Mouse (Mus musculus) embryo, embryonic 11 days (tissue): ENCODE results near the gene Rasgrp2.

Experiments
- DNase-seq: peaks from one replicate; pipeline ENCODE4 v3.0.0-alpha.2; 2015

The Rasgrp2 gene

DNA sequence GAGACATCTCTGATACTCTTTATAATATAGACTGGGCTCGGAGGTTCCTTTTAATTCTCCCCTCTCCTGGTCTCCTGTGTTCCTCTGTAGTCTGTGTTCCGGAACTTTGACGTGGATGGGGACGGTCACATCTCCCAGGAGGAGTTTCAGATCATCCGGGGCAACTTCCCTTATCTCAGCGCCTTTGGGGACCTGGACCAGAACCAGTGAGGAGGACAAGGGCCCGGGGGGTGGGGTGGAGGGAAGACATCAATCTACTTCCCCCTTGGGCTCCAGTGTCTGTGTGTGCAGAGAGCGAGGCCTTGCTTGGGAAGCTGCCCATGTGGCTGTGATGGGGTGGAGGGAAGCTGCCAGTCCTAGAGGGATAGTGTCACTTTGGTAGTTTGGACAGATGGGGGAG lies 9.6 kb downstream of the Rasgrp2 start:
- DNase-seq: no peak

DNA sequence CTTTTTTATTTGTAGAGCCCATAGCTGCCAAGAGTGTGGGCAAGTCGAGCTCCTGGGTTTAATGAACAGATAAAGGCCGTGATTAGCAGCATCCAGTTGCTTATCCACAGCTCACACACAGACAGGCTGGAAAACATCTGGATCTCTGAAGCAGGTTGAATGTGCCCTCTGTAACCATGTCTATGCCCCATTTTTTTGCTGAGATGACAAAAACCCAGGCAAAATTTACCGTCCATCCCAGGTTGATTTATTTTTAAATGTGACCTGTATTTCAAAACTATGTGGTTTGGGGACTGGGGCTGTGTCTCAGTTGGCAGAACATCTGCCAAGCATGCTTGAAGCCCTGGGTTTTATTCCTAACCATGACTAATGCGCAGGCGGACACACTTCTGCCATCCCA lies 10.0 kb downstream of the Rasgrp2 start:
- no peak for DNase-seq

- no peak for DNase-seq
Measured at GRCm38 (mm10) chr19:6409936-6410335, 10.8 kb downstream of the Rasgrp2 start.

DNA sequence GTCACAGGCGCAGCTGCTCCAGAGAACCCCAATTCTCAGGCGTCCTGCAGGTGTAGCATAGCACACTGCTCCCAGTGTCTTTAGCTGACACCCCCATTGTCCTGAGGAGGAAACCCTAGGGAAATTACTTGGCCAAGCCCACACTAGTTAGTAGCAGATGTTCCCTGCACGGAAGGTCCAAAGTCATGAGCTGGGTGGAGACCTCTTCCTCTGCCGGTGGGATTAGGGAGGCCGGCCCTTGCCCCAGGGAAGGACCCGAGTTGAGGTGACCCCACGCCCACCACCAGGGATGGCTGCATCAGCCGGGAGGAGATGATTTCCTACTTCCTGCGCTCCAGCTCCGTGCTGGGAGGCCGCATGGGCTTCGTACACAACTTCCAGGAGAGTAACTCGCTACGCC lies 13.7 kb downstream of the Rasgrp2 start:
- no peak for DNase-seq

GRCm38 (mm10) chr19:6415454-6415853 lies 16.3 kb downstream of the Rasgrp2 start:
- DNase-seq: no peak

DNA sequence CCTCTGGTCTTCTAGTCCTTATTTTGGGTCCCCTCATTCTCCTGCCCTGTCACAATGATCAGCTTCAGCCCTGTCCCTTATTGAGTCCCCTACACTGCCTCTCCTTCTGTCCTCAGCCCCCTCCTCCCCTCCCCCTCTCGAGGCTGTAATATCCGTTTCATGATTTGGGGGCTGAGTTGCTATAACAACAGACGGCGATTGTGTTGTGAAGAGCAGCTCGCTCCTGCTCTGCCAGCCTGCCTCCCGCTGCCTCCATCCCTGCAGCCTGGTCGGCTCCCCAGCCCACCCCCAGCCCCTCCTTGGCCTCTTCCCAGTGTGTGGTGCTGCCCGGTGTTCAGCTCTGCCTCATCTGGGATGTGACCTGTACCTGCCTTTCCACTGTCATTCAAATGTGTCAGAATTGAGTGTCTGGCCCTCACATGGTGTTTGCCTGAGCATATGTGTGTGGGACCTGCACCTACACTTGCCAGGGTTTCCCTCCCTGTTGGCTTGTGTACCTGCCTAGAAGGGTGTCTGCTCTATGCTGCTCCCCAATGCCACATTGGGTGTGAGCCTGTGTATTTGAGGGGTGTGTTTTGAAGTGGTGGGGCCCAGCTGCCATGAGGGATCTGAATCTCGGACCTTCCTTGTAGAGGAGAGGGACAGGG lies 17.1 kb downstream of the Rasgrp2 start:
- peak; percentile 77 for DNase-seq

DNA sequence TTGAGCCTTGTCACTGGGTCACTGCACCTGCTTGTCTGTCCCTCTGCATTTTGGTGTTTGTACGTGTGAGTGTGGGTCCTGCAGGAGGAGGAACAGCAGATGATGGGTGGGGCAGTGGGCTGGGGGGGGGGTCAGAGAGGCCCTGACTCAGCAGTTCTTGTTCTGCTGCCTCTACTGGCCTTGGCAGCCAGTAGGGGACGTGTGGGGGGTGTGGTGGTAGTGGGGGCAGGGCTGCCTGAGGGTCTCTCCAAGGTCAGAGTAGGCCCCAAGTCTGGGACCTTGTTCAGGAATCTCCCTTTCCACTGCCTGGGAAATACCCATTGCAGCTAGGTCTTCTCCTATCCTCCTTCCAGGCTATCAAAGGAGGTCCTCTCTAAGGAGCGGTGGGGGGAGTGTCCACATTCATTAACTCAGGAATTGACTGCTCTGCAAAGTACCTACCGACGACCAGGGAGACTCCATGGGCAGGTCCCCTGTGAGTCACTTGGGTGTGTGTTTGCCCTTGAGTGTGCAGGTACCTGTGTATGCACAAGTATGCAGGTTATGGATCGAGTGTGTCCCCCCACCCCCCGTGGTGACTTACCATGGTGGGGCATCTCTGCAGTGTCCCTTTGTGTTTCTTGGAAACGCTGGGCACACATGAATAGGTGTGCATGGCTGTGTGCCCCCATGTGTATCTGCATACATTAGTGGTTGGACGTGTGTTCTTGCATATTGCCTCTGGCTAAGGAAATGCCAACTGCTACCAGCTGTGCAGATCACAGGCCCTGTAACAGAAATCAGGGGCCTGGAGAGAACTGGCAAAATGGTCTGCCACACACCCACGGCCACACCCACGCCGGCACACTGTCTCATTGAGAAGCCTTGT lies 18.0 kb downstream of the Rasgrp2 start:
- DNase-seq: no peak

DNA sequence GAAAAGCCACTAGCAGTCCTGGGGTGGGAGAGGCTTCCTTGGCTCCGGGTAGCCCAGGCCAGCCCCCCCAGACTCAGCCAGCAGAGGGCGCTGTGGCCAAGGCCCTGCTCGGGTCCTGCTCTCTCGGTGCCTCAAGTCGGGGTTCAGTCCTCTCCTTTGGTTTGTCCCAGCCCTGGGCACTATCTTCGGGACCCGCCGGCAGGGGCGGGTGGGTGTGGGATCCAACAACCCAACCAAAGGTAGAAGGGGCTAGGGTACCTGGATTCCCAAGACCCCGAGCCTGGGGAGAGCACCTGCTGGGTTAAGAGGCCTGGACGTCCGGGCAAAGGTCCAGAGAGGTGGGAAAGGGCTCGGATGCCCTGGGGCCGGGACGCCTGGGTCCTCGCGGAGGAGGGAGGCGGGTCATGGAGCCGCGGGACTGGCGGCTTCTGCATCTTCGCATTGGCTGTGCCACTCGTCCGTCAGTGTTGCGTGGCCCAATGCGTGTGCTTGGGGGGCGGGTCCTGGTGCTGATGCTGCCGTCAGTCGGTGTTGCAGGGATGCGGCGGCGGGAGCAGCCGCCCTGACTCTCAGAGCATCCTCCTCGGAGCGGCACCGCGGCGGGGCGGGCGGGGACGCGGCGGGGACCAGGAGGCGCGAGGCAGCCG lies 19.2 kb downstream of the Rasgrp2 start, which contains the start of gene Nrxn2:
Gene Nrxn2 (plus strand): TSS at position 499 of the 647 bp plus-strand sequence.
- DNase-seq: peak; percentile 94

GRCm38 (mm10) chr19:6418984-6419692 lies 20.0 kb downstream of the Rasgrp2 start:
- no peak for DNase-seq

DNA sequence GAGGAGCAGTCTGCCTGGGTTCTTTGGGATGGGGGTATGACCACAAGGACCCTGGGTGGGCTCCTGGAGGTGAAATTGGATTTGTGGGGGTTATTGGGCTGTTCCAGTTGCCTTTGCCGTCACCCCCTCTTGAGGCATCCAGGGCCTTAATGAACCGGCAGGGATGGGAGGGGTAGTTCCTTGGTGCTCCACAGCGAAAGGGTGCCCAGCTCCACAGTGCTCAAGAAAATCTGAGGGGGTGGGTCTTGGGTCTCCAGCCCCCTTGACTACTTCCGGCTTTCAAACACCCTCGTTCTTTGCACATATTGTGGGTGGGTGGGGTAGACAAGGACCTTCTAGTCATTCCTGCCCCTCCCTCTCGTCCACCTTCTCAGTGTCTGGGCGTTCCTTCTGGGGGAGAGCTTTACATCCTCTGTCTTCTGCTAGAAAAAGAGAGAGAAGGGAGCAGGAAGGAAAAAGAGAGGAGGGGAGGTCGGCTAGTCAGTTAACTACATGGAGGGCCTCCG lies 20.7 kb downstream of the Rasgrp2 start:
- DNase-seq: no peak

DNA sequence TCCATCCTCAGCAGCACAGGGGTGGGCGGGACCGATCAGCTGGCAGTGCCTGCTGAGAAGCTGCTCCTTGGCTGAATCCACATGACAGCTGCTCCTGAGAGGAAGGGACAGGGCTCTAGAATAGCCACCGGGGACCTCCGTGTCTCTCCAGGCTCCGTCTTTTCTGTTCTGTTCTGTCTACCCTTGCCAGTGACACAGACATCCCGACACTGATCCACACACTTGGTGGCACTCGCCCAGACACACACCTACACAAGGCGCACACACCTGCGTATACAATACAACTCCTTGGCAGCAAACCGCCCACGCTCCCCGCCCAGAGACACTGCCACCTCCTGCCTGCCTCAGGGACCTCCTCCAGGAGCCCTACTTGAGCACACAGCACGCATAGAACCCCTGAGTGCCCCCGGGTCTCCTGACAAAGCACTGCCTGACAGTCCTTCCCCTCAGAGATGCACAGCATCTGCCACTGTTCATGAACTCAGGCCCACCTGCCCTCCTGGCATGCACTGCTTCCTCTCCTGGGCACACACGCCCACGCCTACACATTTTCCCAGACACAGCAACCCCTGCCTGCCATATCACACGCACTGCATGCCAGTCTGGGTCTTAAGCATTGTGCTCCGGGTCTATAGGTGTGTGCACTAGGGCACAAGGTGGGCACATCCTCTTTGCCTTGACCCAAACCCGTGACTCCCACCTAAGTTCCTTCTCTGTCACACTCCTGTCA lies 21.5 kb downstream of the Rasgrp2 start:
- DNase-seq: no peak

- DNase-seq: no peak
Measured at GRCm38 (mm10) chr19:6421211-6421590, 22.1 kb downstream of the Rasgrp2 start.

DNA sequence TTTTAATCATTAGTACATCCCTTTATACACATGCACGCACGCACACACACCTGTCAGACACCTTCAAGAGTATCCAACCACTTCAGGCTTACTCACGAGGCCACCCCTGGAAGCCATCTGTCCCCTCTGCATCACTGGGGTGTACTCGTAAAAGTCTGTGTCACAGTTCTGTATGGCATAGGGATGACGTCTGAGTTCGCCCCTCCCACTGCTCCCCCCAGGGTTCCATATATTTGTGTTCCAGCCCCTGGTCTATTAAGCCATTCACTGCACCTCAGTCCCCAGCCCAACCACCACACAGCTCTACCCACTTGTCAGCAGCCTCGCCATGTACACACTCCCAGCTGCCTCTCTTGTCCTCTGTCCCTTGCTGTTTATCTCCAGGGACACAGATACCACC lies 22.9 kb downstream of the Rasgrp2 start:
- DNase-seq: no peak

DNA sequence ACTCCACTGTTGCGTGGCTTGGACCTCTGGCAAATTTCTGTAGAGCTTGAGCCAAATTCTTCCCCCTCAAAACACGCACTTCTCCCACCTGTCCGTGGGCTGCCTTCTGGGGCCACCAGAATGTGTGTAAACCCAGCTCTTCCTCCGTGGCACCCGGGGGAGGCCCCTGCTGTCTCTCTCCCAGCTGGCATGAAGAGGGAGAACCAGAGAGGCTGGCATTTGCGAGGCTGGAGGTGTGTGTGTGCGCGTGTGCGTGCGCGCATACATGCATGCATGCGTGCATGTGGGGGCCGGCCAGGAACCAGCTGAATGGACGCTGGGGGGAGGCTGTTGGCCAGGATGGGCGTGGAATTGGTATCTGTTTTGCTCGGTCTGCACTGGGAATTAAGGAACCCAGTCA lies 24.1 kb downstream of the Rasgrp2 start:
- no peak for DNase-seq

DNA sequence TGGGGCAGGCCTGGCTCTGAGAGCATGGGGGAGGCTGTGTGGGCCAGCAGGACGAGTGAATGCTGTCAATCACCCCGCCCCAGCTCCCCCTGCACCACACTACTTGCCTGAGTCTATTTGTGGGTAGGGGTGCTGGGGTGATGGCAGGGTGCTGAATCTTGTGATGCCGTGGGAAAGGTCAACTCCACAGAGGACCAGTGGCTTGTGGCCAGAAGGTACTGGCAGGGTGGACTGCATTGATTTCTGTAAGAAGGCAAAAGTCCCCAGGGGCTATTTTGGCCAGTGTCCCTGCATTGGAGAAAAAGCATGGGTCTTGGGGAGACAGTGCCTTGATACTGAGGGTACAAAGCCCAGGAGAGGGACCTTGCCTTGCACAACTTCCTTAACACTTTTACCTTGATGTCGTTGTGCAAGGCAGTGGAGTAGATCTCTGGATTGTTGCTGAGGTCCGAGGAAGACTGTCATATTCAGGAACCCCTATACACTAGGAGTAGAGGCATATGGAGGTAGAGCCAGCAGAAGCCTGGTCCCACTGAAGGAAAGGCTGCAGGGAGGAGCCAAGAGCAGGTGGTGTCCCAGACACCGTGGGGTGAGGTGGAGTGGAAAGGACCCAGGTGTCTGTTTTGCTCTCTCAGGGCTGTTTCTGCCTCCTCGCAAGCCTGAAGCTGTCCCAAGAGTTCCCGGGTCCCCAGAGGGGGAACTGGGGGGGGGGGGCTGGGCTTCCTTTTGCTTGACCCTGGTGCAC lies 25.2 kb downstream of the Rasgrp2 start:
- DNase-seq: no peak

DNA sequence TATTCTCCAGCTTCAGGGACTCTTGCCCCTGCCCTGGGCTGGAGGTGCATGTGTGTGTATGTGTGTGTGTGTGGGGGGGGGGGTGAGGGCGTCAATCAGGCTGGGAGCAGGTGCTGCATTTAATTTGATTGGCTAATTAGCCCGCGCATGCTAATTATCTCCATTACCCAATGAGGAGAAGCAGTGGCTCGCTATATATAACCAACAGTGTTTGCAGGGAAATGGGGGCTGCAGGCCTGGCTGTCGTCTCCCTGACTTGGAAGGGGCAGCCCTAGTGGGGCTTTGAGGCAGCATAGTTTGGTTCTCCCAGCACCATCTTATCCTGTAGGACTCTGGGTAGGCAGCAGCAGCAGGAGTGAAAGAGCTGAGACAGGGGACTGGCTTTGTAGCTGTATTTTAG lies 26.5 kb downstream of the Rasgrp2 start:
- DNase-seq: no peak

DNA sequence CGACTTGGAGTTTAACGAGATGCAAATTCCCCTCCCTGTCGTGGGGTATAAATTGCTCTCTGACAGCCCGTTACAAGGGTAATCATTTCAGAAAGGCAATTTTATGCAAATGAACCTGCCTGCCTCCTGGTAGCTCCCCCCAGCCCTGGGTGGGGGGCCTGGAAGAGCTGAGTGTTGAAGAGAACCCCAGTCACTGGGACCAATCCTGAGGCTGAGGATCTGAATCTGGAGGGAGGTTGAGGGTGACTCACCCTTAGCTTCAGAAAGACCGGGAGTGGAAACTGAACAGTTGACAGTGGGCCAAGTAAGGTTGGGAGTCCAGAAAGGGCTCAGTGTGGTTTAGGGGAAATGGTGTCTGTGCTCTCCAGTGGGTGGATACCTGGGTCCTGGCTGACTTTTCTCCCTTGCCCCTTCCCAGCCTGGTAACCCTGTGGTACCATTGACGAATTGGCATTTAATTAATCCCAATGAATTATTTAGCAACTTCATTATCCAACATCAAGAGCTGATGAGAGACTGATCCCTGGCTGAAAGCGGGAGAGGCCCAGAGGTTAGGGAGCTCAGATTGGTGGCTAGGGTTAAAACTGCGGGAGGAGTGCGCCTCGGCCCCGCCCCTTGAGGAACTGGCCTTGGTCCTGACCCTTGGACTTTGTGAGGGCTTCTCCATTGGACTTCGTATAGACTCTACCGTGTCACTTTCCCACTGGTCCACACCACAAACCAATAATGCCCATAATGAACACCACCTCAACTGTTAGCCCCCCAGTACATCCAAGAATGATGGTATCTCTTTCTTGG lies 27.8 kb downstream of the Rasgrp2 start:
- peak; percentile 81 for DNase-seq

DNA sequence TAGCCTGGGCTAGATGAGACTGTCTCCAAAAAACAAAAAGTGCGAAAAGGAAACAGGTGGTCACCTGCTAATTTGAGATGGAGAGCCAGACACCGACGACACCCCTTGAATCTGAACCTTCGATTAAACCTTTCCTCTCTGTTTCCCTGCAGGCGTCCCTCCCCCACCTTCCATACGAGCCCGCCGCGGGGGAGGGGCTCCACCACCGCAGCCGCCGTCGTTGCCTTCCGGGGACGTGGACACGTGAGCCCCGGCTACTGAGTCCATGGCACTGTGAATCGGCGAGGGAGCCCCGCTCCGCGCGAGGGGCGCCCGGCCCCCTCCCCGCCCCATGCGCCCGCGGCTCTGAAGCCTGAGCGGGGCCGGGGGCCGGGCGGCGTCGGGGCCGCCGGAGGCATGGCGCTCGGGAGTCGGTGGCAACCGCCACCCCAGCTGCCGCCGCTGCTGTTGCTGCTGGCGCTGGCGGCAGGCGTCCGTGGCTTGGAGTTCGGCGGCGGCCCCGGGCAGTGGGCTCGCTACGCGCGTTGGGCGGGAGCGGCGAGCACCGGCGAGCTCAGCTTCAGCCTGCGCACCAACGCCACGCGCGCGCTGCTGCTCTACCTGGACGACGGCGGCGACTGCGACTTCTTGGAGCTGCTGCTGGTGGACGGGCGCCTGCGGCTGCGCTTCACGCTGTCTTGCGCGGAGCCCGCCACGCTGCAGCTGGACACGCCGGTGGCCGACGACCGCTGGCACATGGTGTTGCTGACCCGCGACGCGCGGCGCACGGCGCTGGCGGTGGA lies 28.7 kb downstream of the Rasgrp2 start:
- peak; percentile 73 for DNase-seq

DNA sequence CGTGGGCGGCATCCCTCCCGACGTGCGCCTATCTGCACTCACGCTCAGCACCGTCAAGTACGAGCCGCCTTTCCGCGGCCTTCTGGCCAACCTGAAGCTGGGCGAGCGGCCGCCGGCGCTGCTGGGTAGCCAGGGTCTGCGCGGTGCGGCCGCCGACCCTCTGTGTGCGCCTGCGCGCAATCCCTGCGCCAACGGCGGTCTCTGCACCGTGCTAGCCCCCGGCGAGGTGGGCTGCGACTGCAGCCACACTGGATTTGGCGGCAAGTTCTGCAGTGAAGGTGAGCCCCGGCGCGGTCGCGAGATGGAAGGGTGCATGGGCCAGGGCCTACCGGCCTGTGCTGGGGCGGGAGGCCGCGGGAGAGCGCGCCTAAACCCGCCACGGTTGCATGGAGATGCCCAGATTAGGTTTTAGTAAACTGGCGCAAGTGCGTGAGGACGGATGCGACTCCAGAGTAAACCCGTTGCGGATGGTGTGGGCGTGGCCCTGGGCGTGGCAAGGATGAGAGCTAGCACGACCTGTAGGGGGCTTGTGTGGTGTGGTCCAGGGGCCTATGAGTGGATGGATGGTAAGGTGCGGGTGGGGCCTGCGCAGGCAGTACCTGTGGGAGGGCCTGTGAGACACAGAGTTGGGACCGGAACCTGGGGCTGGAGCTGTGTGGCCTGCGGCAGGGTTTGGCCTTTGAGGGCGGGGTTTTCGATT lies 29.5 kb downstream of the Rasgrp2 start:
- DNase-seq: peak; percentile 71
